Mouse (Mus musculus) midbrain, postnatal 0 days (tissue): ENCODE measurements around the gene Ikbip. TPM values are rescaled to one million over a fixed set of nuclear protein-coding genes. Genes with fewer than 3 reads are reported as not detected.
A peak's percentile ranks its signal among the peaks of the same experiment; 100 is the strongest.

Experiments used
- ATAC-seq: fragments of 200-750 bp; cut with Nextera tagmentation; 2 replicates; pipeline ENCODE4 v1.8.0; 2017; ENCODE audit warnings: moderate number of reproducible peaks, mild to moderate bottlenecking, moderate TSS enrichment, moderate library complexity; ENCODE audit not compliant: low FRiP score
- DNase-seq: peaks from one replicate; pipeline ENCODE4 v3.0.0-alpha.2; 2015; ENCODE audit warnings: low spot score
- H3K27ac ChIP-seq: fragments of 300-500 bp; sonication (generic); 2 replicates; pipeline ENCODE4 v1.5.1; 2014; ENCODE audit warnings: low read depth, mild to moderate bottlenecking, low read length, mixed read lengths
- H3K27me3 ChIP-seq: fragments of 300-500 bp; sonication (generic); 2 replicates; pipeline ENCODE4 v1.6.1; 2014; ENCODE audit warnings: low read length, control low read depth, mixed read lengths; ENCODE audit not compliant: insufficient read depth
- H3K36me3 ChIP-seq: fragments of 300-500 bp; sonication (generic); 2 replicates; pipeline ENCODE4 v1.6.1; 2014; ENCODE audit warnings: low read length, control low read depth, mixed read lengths; ENCODE audit not compliant: insufficient read depth
- H3K4me1 ChIP-seq: fragments of 300-500 bp; sonication (generic); 2 replicates; pipeline ENCODE4 v1.6.1; 2014; ENCODE audit warnings: mild to moderate bottlenecking, control low read depth, antibody characterized with exemption, low read length, mixed read lengths; ENCODE audit not compliant: insufficient read depth
- H3K4me2 ChIP-seq: fragments of 300-500 bp; sonication (generic); 2 replicates; pipeline ENCODE4 v1.6.1; 2014; ENCODE audit warnings: low read depth, mild to moderate bottlenecking, low read length, mixed read lengths; ENCODE audit not compliant: poor library complexity, severe bottlenecking
- H3K4me3 ChIP-seq: fragments of 300-500 bp; sonication (generic); 2 replicates; pipeline ENCODE4 v1.5.1; 2014; ENCODE audit warnings: low read depth, mild to moderate bottlenecking, low read length, moderate library complexity
- H3K9ac ChIP-seq: fragments of 300-500 bp; sonication (generic); replicated peaks from 2 replicates; pipeline ENCODE4 v1.6.1; 2014; ENCODE audit warnings: mild to moderate bottlenecking, low read length, moderate library complexity, mixed read lengths; ENCODE audit not compliant: poor library complexity, severe bottlenecking
- H3K9me3 ChIP-seq: fragments of 300-500 bp; sonication (generic); 2 replicates; pipeline ENCODE4 v1.6.1; 2016; ENCODE audit warnings: low read length, control low read depth
- CTCF ChIP-seq: IDR thresholded peaks from 2 replicates; pipeline ENCODE4 v1.5.1; 2016; ENCODE audit warnings: antibody characterized with exemption, mild to moderate bottlenecking
- WGBS: fragments of 180-500 bp; shearing (Covaris S2); extraction: QIAGEN DNeasy Blood & Tissue Kit; methylation state at CpG from one replicate; pipeline ENCODE4 v1.1.7; 2014; 5-methylcytosine and 5-hydroxymethylcytosine counted together
- polyA plus RNA-seq: library from polyadenylated mRNA; unstranded; fragments of >200 nt; fragmentation: Nextera tagmentation; extraction: Ambion mirVana; gene quantifications from 2 replicates; pipeline ENCODE4 v1.2.1, GENCODE M21; 2015
- total RNA-seq: library from RNA; depleted of rRNA; stranded (reverse); fragments of >200 nt; gene quantifications from 2 replicates; pipeline ENCODE4 v1.2.3, GENCODE M21; 2014

Gene Ikbip
- total and polyA plus RNA-seq, 2 experiments from 2014 or later = 16.9 to 17.3 TPM

DNA sequence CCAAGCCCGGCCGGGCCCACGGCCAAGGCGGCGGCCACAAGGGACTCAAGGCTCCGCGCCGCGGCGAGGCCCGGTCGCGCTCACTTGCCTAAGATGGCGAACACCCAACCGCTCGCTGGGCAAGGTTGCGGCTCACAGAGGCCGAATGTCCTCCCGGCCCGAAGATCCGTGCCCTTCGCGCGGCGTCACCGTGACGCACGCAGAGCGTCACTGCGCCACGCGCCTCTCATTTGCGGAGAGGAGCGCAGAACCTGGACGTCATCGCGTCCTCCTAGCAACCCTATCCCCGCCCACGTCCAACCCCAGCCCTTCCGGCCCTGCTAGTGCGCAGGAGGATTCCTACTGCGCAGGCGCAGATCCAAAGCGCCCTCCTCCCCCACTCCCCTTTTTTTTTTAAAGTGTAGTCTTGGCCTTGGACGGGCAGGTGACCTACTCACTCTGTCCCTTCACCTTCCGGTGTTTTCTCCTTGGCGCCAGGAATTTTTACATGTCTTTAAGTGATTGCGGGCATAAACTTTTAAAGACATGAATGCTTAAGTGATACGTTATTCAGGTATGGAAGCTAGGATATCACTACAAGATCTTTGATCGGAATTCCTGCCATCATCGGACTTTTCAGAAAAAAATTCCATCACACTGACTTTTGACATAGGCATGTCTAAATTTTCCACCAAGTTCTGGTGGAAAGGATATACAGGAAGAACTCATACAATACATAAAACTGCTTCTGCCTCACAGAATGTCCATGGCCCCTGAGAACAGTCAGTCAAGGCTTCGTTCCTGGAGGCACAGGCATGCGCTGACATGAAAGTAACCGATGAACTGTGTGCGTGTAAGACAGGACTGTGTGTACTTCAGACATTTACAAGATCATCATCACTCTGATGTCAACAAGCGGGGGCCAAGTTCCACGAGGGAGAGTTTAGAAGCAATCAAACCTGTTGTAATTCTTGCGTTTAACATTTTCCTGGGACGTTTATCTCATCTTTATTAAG lies 41.4 kb downstream of the Ikbip start, which contains the start of gene Slc25a3:
TSS of gene Slc25a3 (minus strand) at position 232 of the 995 bp plus-strand sequence.
- DNase-seq = peak; percentile 99
- WGBS = 13% methylated on average over 57 of the region's 59 CpGs
- H3K27me3 ChIP-seq = no peaks in the 10 kb centered on the region
- peak within 1 kb of the TSS; percentile 99 for H3K9ac ChIP-seq
- peaks cover 6% of the 10 kb centered on the region; the same call in 1 of the 2 replicates for H3K4me1 ChIP-seq
- H3K4me2 ChIP-seq = peak within 1 kb of the TSS; percentile 86
- ATAC-seq = peak; percentile 100
- H3K36me3 ChIP-seq = peaks cover 6% of the 10 kb centered on the region
- peak within 1 kb of the TSS; percentile 99 for H3K4me3 ChIP-seq
- no peaks in the 10 kb centered on the region for H3K9me3 ChIP-seq
- peak within 1 kb of the TSS; percentile 91 for H3K27ac ChIP-seq
- TF ChIP-seq CTCF = no peak

DNA sequence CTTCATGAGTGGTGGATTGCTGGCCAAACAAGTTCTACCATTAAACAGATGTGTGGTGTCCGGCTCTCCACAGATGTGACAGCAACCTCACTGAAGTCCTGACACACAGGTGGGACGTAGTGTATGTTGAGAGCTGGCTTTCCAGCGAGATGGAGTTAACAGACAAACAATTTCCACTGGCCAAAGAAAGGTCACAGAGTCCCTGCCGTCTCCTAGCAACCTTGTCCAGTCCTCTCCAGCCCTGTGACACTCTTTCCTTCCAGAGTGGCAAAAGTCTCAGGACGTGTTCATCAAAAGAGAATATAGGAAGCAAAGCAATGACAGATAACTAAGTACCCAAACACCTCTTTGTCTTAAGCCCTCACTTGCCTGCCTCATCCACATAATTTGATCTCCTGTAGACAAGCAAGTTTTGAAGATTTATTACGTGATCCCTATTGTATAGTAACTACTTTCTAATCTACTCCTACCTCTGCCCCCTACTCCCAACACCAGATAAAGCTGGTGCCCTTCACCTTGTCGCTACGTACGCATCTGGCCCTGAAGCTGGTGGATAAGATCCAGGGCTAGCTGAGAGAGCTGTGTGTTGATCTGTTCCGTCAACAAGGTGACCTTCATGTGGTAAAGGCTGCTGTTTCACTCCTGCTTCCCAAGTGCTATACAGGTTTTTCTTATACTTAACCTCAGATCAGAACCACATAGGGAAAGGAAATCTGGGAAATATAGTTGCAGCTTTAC lies 44.0 kb downstream of the Ikbip start:
- no peak for ATAC-seq
- H3K9ac ChIP-seq = no peak overlapping the region
- TF ChIP-seq CTCF = no peak
- no peak overlapping the region for H3K27ac ChIP-seq
- no peak overlapping the region for H3K4me2 ChIP-seq
- no peak overlapping the region for H3K4me3 ChIP-seq
- WGBS = 80% methylated on average over 10 of the region's 10 CpGs
- no peak for DNase-seq
- no peaks in the 10 kb centered on the region for H3K36me3 ChIP-seq
- H3K9me3 ChIP-seq = no peaks in the 10 kb centered on the region
- H3K4me1 ChIP-seq = peaks cover 6% of the 10 kb centered on the region; the same call in 1 of the 2 replicates
- H3K27me3 ChIP-seq = no peaks in the 10 kb centered on the region

DNA sequence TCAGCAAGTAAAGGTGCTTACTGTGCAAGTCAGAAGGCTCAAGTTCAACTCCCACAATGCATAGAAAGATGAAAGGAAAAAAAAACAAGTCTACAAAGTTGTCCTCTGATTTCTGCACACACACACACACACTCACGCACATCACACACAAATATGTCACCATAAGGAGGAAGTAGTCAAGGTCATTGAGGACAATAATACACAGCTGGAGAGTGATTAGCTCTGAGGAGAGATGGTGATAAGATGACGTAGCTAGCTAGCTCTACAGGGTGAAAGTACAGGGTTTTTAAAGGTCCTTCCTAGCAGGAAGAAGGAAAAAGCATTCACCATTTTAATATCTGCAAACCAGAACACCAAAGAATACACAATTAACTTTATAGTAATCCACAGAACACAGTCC lies 44.7 kb downstream of the Ikbip start:
- Histone ChIP-seq H3K4me1 (peaks cover 5% of the 10 kb centered on the region; the same call in 1 of the 2 replicates), H3K36me3 (no peaks in the 10 kb centered on the region), H3K27me3 (no peaks in the 10 kb centered on the region), H3K9ac (no peak overlapping the region), H3K9me3 (no peaks in the 10 kb centered on the region), H3K4me2 (no peak overlapping the region), H3K4me3 (no peak overlapping the region), H3K27ac (no peak overlapping the region)
- 72% methylated on average over 2 of the region's 2 CpGs for WGBS
- no peak for DNase-seq
- TF ChIP-seq CTCF = no peak
- ATAC-seq = no peak

DNA sequence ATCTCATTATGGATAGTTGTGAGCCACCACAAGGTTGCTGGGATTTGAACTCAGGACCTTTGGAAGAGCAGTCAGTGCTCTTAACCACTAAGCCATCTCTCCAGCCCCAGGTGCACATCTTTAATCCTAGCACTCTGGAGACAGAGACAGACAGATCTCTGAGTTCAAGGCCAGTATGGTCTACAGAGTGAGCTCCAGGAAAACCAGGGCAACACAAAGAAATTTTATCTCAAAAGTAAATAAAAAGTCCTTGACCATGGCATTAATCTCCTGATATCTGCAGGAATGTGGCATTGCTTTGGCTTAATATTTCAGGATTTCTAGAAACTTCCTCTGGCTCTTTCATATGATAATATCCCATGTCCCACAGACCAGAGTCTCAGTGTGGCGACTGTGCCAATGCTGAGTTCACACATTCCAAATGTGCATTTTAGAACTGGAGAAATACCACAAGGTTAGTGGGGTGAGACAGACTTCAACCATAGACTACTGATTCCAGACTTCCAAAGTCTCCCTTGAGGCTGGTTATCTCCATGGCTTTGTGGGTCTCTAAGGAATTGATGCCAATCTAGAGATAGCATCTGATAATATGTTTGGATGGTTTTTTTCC lies 45.9 kb downstream of the Ikbip start:
- no peak for ATAC-seq
- TF ChIP-seq CTCF = no peak
- Histone ChIP-seq H3K9me3 (no peaks in the 10 kb centered on the region), H3K27me3 (no peaks in the 10 kb centered on the region), H3K4me2 (no peak overlapping the region), H3K9ac (no peak overlapping the region), H3K36me3 (no peaks in the 10 kb centered on the region), H3K4me1 (no peaks in the 10 kb centered on the region), H3K27ac (no peak overlapping the region), H3K4me3 (no peak overlapping the region)
- WGBS = 53% methylated on average over 1 of the region's 1 CpGs
- DNase-seq = no peak

DNA sequence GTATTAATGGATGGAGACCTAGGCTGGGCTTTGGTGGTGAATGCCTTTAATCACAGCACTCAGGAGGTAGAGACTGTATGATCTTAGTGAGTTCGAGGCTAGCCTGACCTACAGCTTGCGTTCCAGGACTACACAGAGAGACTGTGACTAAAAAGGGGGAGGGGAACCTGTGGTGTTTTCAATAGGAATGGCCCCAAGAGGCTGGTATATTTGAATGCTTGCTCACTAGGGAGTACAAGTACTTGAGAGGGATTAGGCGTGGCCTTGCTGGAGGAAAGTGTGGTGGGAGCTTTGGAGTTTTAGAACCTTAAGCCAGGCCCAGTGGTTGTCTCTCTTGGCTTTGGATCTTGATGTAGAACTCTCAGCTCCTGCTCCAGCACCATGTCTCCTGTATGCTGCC lies 48.1 kb downstream of the Ikbip start:
- Histone ChIP-seq H3K4me2 (no peak overlapping the region), H3K4me1 (no peaks in the 10 kb centered on the region), H3K4me3 (no peak overlapping the region), H3K27ac (no peak overlapping the region), H3K27me3 (no peaks in the 10 kb centered on the region), H3K9me3 (no peaks in the 10 kb centered on the region), H3K9ac (no peak overlapping the region), H3K36me3 (no peaks in the 10 kb centered on the region)
- DNase-seq (no peak), ATAC-seq (no peak)
- 68% methylated on average over 3 of the region's 3 CpGs for WGBS
- TF ChIP-seq CTCF = no peak
